Mouse (Mus musculus) bone marrow macrophage, adult 2 months (primary cell): ENCODE data around the gene Scnn1g.

Experiments used
- CTCF ChIP-seq: IDR thresholded peaks from 2 replicates; pipeline ENCODE4 v1.5.1; 2012; ENCODE audit warnings: low read depth, mild to moderate bottlenecking, low read length, moderate library complexity
- POLR2A ChIP-seq: IDR thresholded peaks from 2 replicates; pipeline ENCODE4 v1.6.1; 2012; ENCODE audit warnings: mild to moderate bottlenecking, low read depth, low read length, borderline replicate concordance

DNA sequence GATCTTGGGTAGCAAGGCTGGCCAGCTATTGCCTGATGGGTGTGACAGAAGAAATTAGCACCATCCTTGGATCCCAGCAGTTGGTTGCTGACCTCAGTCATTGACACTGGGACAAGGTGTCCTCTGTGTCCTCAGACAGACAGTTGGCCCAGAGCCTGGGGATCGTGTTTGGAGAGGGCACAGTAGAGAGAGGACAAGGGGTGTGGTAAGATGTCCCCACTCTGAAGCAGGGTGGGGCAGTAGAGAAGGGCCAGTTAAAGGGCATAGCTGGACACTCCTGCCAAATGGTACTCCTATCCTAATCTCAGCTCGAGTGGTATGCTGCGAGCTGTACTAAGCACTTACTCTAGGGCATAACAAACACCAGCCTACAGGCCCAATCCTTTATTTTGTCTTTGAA, 33.6 kb downstream of the Scnn1g start:
- TF ChIP-seq POLR2A: no peak
- no peak for TF ChIP-seq CTCF
